ENCODE assay signal across 27 mouse cellular contexts in the genomic region with DNA sequence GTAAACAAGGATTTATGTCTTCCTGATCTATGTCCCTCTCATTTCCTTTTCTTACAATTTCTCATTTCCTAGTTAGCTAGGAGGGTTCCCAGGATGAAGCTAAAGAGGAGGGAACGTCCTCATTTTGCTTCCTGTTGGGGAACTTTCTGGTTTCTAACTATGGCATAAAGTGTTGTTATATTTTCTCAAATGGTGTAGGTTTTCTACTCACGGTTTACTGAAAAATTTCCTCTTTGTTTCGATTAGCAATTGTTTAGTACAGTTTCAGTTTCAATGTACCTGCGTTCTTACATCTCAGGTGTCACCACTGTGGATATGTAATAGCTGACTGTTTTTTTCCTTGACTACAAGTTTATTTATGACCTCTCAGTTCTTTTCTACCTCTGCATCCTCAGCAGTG. TPM values are rescaled to one million over a fixed set of nuclear protein-coding genes. Genes with fewer than 3 reads are reported as not detected.
DNase-seq lines count a peak whose midpoint lies in the region; ATAC-seq and TF ChIP-seq lines count a peak whose summit lies in the region.
"Had no signal": no experiment of that assay in that cellular context is flagged by ENCODE, and none has a peak within 500 bp of the region (broad histone marks: within the 10 kb centered on the region; RNA-seq: fewer than 3 reads in every experiment).

No protein-coding gene starts in this region.

- ATAC-seq in heart, embryonic 12.5 days (ENCODE audit: insufficient number of reproducible peaks, low FRiP score): no peak
- ATAC-seq in common myeloid progenitor, adult 5-6 weeks (replicated peaks; ENCODE audit: low read depth, poor library complexity, severe bottlenecking): 0 out of 2 replicates have a peak, but pooled peaks have one; percentile 5
- ATAC-seq: forebrain, embryonic 13.5 days; forebrain, postnatal 0 days had no signal

- no peak overlapping the region for H3K4me3 ChIP-seq in heart, embryonic 12.5 days
- H3K4me3 ChIP-seq in macrophage (ENCODE audit: inconsistent target): no peak overlapping the region
- H3K4me3 ChIP-seq in left cerebral cortex, adult 2 months: no peak overlapping the region
- H3K4me3 ChIP-seq: embryonic facial prominence, embryonic 10.5 days; forebrain, embryonic 13.5 days; heart, embryonic 13.5 days; hindbrain, embryonic 15.5 days had no signal

- H3K27ac ChIP-seq in heart, embryonic 12.5 days (ENCODE audit: poor library complexity, severe bottlenecking): no peak overlapping the region
- 0 out of 2 replicates have a peak overlapping the region, but pooled peaks have one; percentile 8 for H3K27ac ChIP-seq in macrophage
- no peak overlapping the region for H3K27ac ChIP-seq in left cerebral cortex, adult 2 months
- H3K27ac ChIP-seq: embryonic facial prominence, embryonic 10.5 days; forebrain, embryonic 13.5 days; heart, embryonic 13.5 days; hindbrain, embryonic 15.5 days had no signal

- no peaks in the 10 kb centered on the region for H3K27me3 ChIP-seq in heart, embryonic 12.5 days (replicated peaks)
- H3K27me3 ChIP-seq in splenic B cell, adult 2 months (ENCODE audit: control insufficient read depth, insufficient read depth, low read length, poor library complexity, severe bottlenecking): no peaks in the 10 kb centered on the region
- H3K27me3 ChIP-seq: forebrain, embryonic 13.5 days; heart, embryonic 13.5 days; hindbrain, embryonic 15.5 days had no signal

- H3K79me2 ChIP-seq in macrophage (ENCODE audit: inconsistent target): no peaks in the 10 kb centered on the region

- 81% methylated on average over 4 of the region's 4 CpGs for WGBS in heart, embryonic 12.5 days
- WGBS in macrophage (ENCODE audit: missing documents): 10% methylated on average over 4 of the region's 4 CpGs

- no peak overlapping the region for H3K4me2 ChIP-seq in heart, embryonic 12.5 days
- H3K4me2 ChIP-seq: forebrain, embryonic 13.5 days; heart, embryonic 13.5 days; hindbrain, embryonic 15.5 days had no signal

- no peaks in the 10 kb centered on the region for H3K9me3 ChIP-seq in heart, embryonic 12.5 days (replicated peaks)
- H3K9me3 ChIP-seq: embryonic facial prominence, embryonic 10.5 days; forebrain, embryonic 13.5 days; heart, embryonic 13.5 days; hindbrain, embryonic 15.5 days had no signal

- H3K4me1 ChIP-seq in heart, embryonic 12.5 days (replicated peaks): peaks cover 19% of the 10 kb centered on the region
- H3K4me1 ChIP-seq: forebrain, embryonic 13.5 days; hindbrain, embryonic 15.5 days had no signal

- intact Hi-C loops in left cerebral cortex, adult 2 months (cut with DNase I): loop anchor here (10.0 kb wide), 1 partner anchor 244 kb away; no protein-coding TSS in a partner anchor

- DNase-seq in heart, adult 11 months: peak; percentile 0
- peak; percentile 16 for DNase-seq in splenic B cell, adult 2 months (ENCODE audit: low read depth, low spot score)
- DNase-seq in thymus, postnatal 4 days: no peak
- DNase-seq in left cerebral cortex, adult 2 months (ENCODE audit: extremely low spot score in 1 of 2, low spot score in 2 of 2): no peak
- DNase-seq in layer of hippocampus, adult 18-20 months (ENCODE audit: low spot score in 2 of 2): no peak
- DNase-seq: adrenal gland, postnatal 14 days; cerebellum, adult 18-20 months; cerebellum, adult 9-11 months; cerebellum, postnatal 36 days; forebrain, postnatal 0 days; gastrocnemius, postnatal 10 days; heart, postnatal 36 days had no signal

- no peak overlapping the region for H3K9ac ChIP-seq in heart, embryonic 12.5 days
- H3K9ac ChIP-seq: forebrain, embryonic 13.5 days; forebrain, postnatal 0 days; heart, embryonic 13.5 days; hindbrain, embryonic 15.5 days had no signal

- H3K36me3 ChIP-seq in heart, embryonic 12.5 days: no peaks in the 10 kb centered on the region
- peaks cover under 1% of the 10 kb centered on the region; the same call in 1 of the 2 replicates for H3K36me3 ChIP-seq in macrophage (ENCODE audit: inconsistent target)
- H3K36me3 ChIP-seq in splenic B cell, adult 2 months (ENCODE audit: control insufficient read depth, insufficient read depth, low read length, poor library complexity, severe bottlenecking): no peaks in the 10 kb centered on the region
- H3K36me3 ChIP-seq: embryonic facial prominence, embryonic 10.5 days; G1E; heart, embryonic 13.5 days; hindbrain, embryonic 15.5 days had no signal

- no peak for TF ChIP-seq CTCF in left cerebral cortex, adult 2 months (IDR thresholded peaks at IDR 0.05)

RNA-seq across cellular contexts. Expression of gene Gm11213, which starts 14.5 kb away (rescaled TPM):
- polyA plus RNA-seq in heart, embryonic 12.5 days (2016; fragmentation: Nextera tagmentation; extraction: Ambion mirVana): not detected in 2 replicates
- total RNA-seq in common myeloid progenitor, adult 5-6 weeks (2017): not detected in 2 replicates
- total RNA-seq in macrophage (2018; cell fraction: chromatin; rRNA removed): not detected
- total RNA-seq in macrophage (2018; cell fraction: cytosol; rRNA removed): not detected
- not detected for total RNA-seq in macrophage (2018; cell fraction: nucleus; rRNA removed)
- not detected in 3 replicates for polyA plus RNA-seq in macrophage (2018)
- not detected for total RNA-seq in left cerebral cortex, adult 2 months (2021)
- not detected for total RNA-seq in layer of hippocampus, adult 18-20 months (2021)
- total RNA-seq: adrenal gland, adult 18-20 months; adrenal gland, postnatal 14 days; forebrain, postnatal 0 days; G1E; gastrocnemius, postnatal 10 days; gastrocnemius, postnatal 4 days; heart, adult 8-10 months; heart, postnatal 36 days had no signal
- polyA plus RNA-seq: embryonic facial prominence, embryonic 10.5 days; embryonic facial prominence, embryonic 14.5 days; forebrain, embryonic 13.5 days; forebrain, postnatal 0 days; G1E; heart, embryonic 13.5 days; heart, postnatal 0 days; hindbrain, embryonic 11.5 days; hindbrain, embryonic 15.5 days; intestine, embryonic 14.5 days had no signal

RNA-seq across cellular contexts. Expression of gene Tex48, which starts 31.7 kb away (rescaled TPM):
- not detected in 2 replicates for polyA plus RNA-seq in heart, embryonic 12.5 days (2016; fragmentation: Nextera tagmentation; extraction: Ambion mirVana)
- total RNA-seq in common myeloid progenitor, adult 5-6 weeks (2017): not detected in 2 replicates
- not detected for total RNA-seq in macrophage (2018; cell fraction: chromatin; rRNA removed)
- total RNA-seq in macrophage (2018; cell fraction: cytosol; rRNA removed): not detected
- total RNA-seq in macrophage (2018; cell fraction: nucleus; rRNA removed): not detected
- polyA plus RNA-seq in macrophage (2018): not detected in 3 replicates
- total RNA-seq in left cerebral cortex, adult 2 months (2021): not detected
- not detected for total RNA-seq in layer of hippocampus, adult 18-20 months (2021)
- total RNA-seq: adrenal gland, adult 18-20 months; adrenal gland, postnatal 14 days; forebrain, postnatal 0 days; G1E; gastrocnemius, postnatal 10 days; gastrocnemius, postnatal 4 days; heart, adult 8-10 months; heart, postnatal 36 days had no signal
- polyA plus RNA-seq: embryonic facial prominence, embryonic 10.5 days; embryonic facial prominence, embryonic 14.5 days; forebrain, embryonic 13.5 days; forebrain, postnatal 0 days; G1E; heart, embryonic 13.5 days; heart, postnatal 0 days; hindbrain, embryonic 11.5 days; hindbrain, embryonic 15.5 days; intestine, embryonic 14.5 days had no signal

RNA-seq across cellular contexts. Expression of gene Tmem268, which starts 32.0 kb away (rescaled TPM):
- 5.3 and 5.6 TPM in 2 replicates for polyA plus RNA-seq in heart, embryonic 12.5 days (2016; fragmentation: Nextera tagmentation; extraction: Ambion mirVana)
- total RNA-seq in common myeloid progenitor, adult 5-6 weeks (2017): 14.9 and 33.9 TPM in 2 replicates
- total RNA-seq in macrophage (2018; cell fraction: chromatin; rRNA removed): 100 to 1,000 TPM in 4 of 26 experiments, 10 to 100 TPM in 22; 16.4 to 119 (median 57.7) TPM
- 10 to 100 TPM; 13.4 to 79.6 (median 36.5) TPM for total RNA-seq in macrophage (2018; cell fraction: cytosol; rRNA removed)
- total RNA-seq in macrophage (2018; cell fraction: nucleus; rRNA removed): 100 to 1,000 TPM in 6 of 26 experiments, 10 to 100 TPM in 20; 21.7 to 139 (median 59.5) TPM
- polyA plus RNA-seq in macrophage (2018): 19.7 to 29.5 TPM (median 23.1 TPM) in 3 replicates
- total RNA-seq in left cerebral cortex, adult 2 months (2021): 10 to 100 TPM; 10.2 to 11.3 TPM
- total RNA-seq in layer of hippocampus, adult 18-20 months (2021): 1 to 10 TPM; 7.4 to 7.5 TPM

RNA-seq across cellular contexts. Expression of gene Atp6v1g1, which starts 46.0 kb away (rescaled TPM):
- polyA plus RNA-seq in heart, embryonic 12.5 days (2016; fragmentation: Nextera tagmentation; extraction: Ambion mirVana): 196 and 202 TPM in 2 replicates
- 75.4 and 77.0 TPM in 2 replicates for total RNA-seq in common myeloid progenitor, adult 5-6 weeks (2017)
- total RNA-seq in macrophage (2018; cell fraction: chromatin; rRNA removed): 10 to 100 TPM; 17.0 to 81.5 (median 42.8) TPM
- 100 to 1,000 TPM; 307 to 552 (median 416) TPM for total RNA-seq in macrophage (2018; cell fraction: cytosol; rRNA removed)
- total RNA-seq in macrophage (2018; cell fraction: nucleus; rRNA removed): 100 to 1,000 TPM in 16 of 26 experiments, 10 to 100 TPM in 10; 74.2 to 180 (median 114) TPM
- 355 to 475 TPM (median 452 TPM) in 3 replicates for polyA plus RNA-seq in macrophage (2018)
- 100 to 1,000 TPM; 142 to 143 TPM for total RNA-seq in left cerebral cortex, adult 2 months (2021)
- total RNA-seq in layer of hippocampus, adult 18-20 months (2021): 100 to 1,000 TPM; 126 to 138 TPM

Comparison
In these comparisons a context has a peak if more than half of its experiments do, and no peak if none do; other contexts are left out.
1. DNase-seq: peak in heart, adult 11 months (single experiment) and splenic B cell, adult 2 months (single experiment); none in thymus, postnatal 4 days (single experiment), left cerebral cortex, adult 2 months (0 of 2) and layer of hippocampus, adult 18-20 months (0 of 2).